Mouse (Mus musculus): ENCODE data around the gene Hint2.

The Hint2 gene

DNA sequence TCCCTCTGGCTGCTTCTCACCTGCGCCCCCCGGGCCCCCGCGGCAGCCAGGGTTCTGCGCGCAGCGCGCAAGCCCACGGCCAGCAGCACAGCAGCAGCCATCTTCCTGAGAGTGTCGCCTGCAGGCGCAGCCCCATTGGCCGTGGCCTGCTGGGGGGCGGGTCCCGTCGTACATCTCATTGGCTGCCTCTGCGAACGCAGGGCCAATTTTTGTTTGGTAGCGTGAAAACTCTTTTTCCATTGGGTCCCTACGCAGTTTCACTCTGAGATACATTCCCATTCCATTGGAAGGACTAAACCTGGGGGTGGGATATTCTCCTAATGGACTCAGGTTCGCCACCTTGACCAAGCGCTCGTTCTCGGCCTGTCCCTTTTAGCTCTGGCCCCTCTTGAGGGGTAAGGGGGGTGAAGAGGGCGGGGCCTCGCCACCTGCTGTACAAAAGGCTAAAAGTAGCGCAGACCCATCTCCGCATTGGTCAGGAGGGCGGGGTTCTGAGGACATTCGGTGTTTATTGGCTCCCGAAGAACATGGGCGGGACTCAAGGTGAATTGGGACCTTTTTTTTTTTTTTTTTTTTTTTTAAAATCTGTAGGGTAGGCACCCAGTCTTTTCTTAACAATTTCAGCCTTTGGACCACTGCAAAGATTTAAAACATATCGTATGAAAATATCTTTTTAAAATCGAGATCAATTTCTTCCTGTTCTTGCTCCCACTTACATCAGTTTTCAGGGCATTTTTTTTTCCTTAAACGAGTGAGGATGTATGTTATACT lies at the start of gene Hint2:
TSS of gene Hint2 (minus strand) at position 128 of the 771 bp plus-strand sequence.
- peak; percentile 75 to 92 for DNase-seq (ENCODE audit: low spot score in 2 of 2)

DNA sequence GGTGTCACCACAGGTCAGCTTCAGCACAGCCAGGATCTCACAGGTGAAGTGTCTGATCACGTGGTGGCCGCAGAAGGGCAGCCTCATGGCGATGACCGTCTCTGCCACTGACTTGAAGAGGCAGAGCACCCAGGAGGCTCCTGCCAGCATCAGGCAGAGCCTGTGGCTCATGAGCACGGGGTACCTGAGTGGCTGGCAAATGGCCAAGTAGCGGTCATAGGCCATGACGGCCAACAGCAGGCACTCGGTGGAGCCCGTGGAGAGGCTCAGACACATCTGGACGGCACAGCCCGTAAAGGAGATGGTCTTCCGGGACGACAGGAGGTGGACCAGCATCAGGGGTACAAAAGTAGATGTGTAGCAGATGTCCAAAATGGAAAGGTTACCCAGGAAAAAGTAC lies 49.7 kb upstream of the Hint2 start:
- DNase-seq (ENCODE audit: low spot score in 2 of 2): no peak

DNA sequence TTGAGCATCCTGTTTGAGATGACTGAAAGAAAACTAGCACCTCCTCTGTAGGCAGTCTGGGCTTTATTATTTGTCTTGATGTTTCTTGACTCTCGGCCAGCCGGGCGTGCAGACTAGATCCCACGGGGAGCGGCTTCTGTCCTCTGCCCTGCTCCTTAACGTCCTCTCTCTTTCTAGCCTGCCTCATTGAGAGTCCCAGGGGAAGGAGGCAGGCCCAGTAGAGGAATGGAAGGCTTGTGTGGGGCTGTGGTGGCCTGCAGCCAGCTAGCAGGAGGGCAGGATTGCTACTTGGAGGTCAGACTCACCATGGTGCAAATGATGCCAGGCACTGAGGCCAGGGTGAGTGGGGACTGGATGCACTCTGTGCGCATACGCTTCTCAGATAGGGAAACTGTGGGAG lies 47.6 kb upstream of the Hint2 start:
- DNase-seq (ENCODE audit: low spot score in 2 of 2): no peak

DNA sequence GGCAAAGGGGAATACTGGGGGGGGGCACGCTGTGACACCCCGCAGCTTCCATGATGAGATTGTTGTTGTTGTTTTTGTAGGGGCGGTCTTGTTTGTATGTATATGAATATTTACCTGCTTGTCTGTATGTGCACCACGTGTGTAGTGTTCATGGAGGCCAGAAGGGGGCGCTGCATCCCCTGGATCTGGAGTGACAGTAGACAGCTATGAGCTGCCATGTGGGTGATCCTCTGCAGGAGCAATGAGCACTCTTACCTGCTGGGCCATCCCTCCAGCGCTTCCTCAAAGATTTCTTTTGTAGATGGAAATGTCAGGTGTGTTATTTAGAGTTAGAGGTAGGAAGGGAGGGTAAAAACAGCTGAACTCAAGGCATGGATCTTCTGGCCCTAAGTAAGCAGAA lies 47.2 kb upstream of the Hint2 start:
- no peak for DNase-seq (ENCODE audit: low spot score in 2 of 2)

DNA sequence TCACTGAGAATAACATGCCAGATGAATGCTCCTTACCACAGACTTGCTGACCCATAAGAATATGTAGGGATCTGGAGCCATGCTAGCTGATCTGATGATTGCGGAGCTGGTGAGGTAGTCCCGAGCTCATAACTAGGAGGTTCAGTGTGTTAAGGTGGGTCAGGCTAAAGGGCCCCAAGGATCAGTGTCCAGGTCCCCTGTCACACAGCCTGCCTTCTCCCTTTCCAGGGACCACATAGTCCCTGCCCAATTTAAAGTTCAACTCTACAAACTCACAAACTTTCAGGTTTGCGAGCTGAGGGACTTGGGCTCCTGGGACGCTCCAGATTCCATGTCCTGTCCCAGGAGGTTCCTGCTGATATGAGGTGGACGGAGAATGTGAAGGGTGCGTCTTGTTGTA lies 44.4 kb upstream of the Hint2 start, which contains the start of gene Olfr70:
TSS of gene Olfr70 (minus strand) at position 101 of the 400 bp plus-strand sequence.
- no peak for DNase-seq (ENCODE audit: low spot score in 2 of 2)

DNA sequence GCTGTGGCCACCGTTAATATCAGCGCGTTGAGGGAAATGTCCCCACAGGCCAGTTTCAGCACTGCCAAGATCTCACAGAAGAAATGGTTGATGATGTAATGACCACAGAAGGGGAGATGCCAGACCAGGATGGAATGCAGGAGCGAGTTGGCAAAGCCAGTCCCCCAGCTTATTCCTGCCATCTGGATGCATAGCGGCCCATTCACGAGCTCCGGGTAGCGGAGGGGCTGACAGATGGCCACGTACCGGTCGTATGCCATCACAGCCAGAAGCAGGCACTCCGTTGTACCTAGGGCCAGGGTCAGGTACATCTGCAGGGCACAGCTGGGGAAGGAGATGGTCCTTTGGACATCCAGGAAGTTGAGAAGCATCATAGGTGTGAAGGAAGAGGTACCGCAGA lies 40.3 kb upstream of the Hint2 start:
- peak in 1 of 2 experiments; percentile 32 for DNase-seq (ENCODE audit: low spot score in 2 of 2)

DNA sequence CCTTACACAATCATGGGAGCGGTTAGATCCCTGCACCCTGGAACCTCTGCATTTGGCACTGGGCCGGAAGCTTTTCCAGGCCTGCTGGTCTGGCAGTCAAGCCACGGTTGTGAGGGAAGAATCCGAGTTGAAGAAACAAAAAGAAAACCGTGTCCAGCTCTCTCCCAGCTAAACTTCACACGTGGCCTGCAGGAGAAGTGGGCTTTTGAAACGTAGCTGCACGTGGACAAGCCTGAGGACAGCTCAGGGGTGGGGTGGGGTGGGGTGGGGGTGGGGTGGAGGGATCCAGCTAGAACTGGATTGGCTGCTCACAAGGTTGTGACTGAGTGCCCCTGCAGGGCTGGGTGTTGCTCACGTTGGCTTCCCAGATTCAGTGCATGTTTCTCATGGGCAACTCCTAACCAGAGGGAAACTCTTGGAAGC lies 39.0 kb upstream of the Hint2 start:
- no peak for DNase-seq (ENCODE audit: low spot score in 2 of 2)

DNA sequence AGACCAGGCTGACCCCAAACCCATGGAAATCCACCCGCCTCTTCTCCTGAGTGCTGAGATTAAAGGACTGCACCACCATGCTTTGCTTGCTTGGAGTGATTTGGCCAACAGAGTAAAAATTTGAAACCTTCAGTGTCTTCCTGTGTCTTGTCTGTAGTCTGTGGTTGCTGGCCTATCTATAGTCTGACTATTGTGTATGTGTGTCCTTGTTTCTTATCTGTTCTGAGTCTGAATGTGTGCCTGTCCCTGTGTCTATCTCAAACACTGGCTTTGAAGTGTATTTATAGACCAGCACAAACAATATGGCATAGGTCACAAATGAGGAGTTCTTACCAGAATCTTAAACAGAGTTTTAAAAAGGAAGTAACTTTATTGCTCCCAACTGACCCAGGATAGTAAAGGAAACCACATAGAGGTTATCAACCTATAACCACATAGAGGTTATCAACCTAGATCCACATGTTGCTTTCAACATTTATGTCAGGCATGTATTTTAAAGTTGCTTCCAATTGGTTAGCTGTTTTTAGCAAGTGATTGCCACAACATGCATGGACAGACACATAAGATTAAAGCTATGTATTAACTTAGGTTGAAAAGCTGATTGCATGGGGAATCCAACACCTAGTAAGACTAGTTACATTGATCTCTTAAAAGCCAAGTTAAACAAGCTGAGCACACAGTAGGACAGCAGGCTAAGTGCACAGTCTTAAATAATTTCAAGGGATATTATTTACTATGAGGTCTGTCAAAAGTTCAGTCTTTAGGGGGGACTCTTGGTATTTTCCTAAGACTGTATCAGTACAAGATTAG lies 38.4 kb upstream of the Hint2 start:
- no peak for DNase-seq (ENCODE audit: low spot score in 2 of 2)

DNA sequence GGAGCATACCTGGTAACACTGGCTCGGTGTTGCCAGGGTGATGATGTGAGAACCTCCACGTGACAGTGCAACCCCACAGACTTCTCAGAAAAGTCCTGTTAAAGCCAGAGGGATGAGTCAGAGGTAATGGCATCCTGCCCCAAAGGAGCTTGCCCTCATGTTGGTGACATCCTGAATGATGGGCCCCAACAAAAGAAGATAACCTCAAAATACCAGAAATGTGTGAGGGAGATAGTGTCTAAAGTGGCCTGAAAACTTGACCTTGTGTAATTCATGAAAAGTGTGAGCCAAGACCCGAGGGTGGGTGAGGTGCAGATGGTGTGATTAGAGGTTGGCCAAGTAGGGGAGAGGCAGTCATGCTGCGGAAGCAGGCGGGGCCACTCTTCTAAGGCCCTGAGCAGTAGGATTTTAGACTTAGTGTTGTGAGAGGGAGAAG lies 37.6 kb upstream of the Hint2 start:
- DNase-seq (ENCODE audit: low spot score in 2 of 2): no peak

DNA sequence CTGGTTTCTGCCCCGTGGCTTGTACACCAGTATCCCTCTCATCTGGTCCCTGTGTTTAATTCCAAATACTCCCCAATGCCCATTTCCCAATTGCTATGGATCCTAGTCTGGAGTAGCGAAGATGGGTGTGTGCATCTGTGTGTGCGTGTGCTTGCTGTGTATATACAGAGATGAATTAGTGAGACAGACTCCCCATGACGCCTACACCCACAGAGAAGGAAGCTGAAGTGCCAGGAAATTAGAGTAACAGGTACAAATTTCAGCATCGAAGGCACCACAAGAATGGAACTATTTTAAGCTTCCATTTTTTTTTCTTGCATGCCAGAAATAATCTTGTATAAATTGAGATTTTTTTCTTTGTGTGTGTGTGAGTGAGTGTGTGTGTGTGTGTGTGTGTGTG lies 34.8 kb upstream of the Hint2 start:
- DNase-seq (ENCODE audit: low spot score in 2 of 2): no peak

DNA sequence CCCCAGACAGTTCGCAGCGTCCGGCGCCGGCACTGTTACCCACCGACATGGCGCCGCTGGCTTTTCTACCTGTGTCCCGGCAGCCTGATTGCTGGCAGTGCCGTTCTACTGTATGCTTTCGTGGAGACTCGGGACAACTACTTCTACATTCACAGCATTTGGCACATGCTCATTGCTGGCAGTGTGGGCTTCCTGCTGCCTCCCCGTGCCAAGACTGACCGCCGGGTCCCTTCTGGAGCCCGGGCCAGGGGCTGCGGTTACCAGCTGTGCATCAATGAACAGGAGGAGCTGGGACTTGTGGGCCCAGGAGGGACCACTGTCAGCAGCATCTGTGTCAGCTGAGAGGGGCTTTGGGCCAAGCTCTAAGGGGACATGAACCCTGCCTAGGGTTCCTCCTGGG lies 33.8 kb upstream of the Hint2 start:
- no peak for DNase-seq (ENCODE audit: low spot score in 2 of 2)

DNA sequence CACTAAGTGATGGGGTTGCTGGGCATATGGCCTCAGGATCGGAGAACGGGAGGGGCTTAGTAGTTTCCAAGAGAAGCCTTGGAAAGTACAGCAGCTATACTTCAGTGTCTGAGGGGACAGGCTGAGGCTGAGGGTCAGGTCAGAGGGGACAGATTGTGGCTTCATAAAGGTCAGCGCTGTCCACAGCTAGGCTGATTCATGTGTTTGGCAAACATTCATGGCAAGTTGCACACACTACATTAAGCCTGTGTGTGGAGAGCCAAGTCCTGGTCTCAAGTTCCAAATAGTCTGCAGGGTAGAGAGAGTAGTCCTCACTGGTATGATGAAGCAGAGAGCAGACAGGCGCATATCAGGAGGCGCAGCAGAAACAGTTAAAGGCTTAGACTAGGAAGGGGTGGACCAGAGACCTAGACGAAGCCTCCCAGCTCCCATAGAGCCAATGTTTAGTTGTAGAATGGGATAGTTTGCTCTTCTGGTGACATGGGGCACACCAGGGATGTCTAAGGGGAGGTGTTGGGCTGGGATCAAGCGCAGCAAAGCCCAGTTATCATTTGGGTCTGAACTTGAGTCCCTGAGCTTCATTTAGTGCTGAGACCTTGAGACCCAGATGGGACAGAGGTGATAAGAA lies 23.3 kb upstream of the Hint2 start:
- no peak for DNase-seq (ENCODE audit: low spot score in 2 of 2)

DNA sequence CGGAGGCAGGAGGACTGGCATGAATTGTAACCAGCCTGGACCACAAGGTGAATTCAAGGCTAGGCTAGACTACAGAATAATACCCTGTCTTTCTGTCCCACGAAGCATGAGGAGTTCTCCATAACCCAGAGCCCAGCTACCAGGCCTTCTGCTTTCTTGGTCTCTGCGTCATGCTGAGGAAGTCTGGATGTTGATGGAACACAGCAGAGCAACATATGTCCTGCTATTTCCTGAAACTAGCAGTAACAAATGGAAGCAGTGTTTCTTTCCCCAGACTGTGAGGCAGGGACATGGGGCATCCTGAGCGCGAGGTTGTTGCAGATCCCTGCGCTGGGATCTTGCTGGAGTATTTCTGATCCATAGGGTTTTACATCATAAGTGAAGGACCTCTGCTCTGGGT lies 22.3 kb upstream of the Hint2 start:
- no peak for DNase-seq (ENCODE audit: low spot score in 2 of 2)

DNA sequence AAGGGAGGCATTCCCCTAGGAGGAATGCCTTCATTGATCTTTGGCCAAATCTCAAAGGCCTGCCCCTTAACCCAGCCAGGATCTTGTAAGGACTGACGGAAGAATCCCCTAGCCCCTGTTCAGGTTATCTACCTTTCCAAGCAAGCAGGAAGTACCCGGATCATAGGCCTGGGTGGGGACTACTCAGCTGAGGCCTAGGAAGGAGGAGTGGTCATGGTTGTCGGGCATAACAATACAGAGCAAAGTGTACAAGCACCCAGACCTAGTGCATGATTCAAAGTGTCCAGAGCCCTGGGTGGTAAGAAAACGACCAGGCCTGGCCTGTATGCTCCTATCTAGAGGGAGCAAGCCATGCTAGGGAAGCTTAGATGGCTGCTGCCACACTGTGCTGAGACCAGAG lies 19.3 kb upstream of the Hint2 start:
- no peak for DNase-seq (ENCODE audit: low spot score in 2 of 2)

DNA sequence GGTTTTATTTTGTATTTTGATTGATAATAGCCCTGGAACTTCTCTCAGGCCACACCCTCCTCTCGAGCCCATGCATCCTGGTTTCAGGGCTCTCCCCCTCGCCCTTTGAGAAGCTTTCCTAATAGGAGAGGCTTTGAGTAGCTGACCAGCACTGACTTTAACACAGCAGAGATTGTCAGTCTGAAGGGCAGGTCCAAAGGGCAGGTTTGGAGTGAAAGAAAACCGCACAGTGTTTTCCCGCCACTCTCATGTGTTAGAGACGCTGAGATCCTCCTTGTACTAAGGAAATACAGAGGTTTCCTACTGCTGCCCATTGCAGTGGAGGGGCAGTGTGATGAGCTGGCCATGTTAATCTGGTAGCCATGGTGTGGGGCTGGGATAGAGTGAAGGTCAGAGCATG lies 18.7 kb upstream of the Hint2 start:
- no peak for DNase-seq (ENCODE audit: low spot score in 2 of 2)

DNA sequence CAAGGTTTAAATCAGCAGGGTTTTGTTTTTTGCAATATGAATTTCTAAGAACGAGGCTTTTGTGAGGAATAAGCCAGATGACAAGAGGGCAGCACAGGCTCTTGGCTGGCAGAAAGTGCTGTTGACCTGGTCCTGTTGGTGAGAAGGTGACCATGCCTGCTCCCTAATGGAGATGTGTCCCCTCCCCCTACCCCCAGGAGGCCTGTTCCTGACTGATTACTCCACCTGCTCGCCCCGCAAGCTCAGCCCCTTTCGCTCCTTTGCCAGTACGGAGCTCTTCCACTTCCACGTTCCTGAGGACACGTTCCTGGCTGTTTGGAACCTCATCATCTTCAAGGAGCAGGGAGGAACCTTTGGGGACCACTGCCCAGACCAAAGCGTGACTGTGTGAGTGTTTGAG lies 17.4 kb upstream of the Hint2 start:
- no peak for DNase-seq (ENCODE audit: low spot score in 2 of 2)

DNA sequence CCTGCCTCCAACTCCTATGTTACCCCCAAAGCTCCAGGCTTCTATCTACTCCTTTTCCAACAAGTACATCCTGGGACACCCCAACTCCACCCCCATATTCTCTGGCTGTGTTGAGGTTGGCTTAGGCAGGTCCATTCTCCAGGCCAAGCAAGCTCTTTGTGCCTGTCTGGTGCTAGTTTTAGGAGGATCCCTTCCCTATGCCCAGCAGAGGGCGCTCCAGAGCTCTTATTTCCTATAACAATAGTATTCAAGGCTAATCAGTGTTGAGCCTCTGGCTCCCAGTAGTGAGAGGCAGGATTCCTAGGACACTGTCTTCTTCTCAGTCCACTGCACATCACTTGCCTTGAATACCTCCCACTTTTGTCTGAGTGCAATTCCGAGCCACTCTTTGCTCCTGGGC lies 15.8 kb upstream of the Hint2 start:
- DNase-seq (ENCODE audit: low spot score in 2 of 2): peak; percentile 76 to 87

DNA sequence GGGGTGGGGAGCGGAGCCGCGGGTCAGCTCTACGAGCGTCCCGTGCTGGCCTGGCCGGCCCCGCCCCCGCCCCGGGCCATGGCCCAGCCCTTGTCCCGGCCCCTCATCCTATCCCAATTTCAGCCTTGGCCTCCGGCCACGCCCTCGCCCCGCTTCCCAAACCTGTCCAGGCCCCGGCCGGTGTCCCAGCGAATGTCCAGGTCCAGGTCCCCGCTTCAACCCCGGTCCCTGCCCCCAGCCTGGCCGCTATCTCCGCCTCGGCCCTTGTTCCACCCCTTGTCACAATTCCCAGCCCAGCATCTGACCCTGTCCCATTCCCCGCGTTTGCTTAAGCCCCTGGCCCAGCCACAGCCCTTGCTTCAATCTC lies 13.1 kb upstream of the Hint2 start:
- DNase-seq (ENCODE audit: low spot score in 2 of 2): peak in 1 of 2 experiments; percentile 29

DNA sequence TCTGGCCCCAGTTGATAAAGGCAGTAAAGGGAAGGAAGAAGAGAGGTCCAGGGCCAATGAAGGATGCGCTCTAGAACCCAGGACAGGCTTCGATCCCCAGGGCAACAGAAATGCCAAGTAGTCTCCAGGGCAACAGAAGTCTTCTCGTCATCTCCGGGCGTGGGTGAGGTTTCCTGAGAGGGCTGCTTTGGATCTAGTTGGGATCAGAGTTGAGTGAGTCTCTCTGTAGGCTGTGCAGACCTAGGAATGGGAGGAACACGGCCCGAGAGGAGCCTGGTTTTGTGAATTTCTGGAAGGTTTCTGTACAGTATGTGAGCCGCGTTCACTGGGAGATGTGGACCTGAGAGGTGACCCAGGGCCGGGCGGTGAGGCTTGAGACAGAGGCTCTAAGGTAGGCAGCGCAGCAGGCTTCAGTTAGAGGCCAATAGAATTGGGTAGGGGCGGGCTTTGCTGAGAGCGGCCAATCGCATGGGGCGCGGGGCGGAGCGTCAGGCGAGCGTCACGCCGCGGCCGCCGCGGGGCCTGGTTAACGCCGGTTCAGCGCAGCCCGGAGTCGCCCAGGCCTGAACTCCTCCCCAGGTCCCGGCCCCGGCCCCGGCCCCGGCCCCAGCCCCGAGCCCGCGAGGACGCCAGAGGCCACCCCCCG lies 12.6 kb upstream of the Hint2 start, which contains the start of the genes Tmem8b and Fam221b:
TSS of gene Tmem8b (plus strand) at position 190 of the 646 bp plus-strand sequence.
TSS of gene Fam221b (minus strand) at position 364 of the 646 bp plus-strand sequence.
- DNase-seq (ENCODE audit: low spot score in 2 of 2): peak; percentile 79 to 89

DNA sequence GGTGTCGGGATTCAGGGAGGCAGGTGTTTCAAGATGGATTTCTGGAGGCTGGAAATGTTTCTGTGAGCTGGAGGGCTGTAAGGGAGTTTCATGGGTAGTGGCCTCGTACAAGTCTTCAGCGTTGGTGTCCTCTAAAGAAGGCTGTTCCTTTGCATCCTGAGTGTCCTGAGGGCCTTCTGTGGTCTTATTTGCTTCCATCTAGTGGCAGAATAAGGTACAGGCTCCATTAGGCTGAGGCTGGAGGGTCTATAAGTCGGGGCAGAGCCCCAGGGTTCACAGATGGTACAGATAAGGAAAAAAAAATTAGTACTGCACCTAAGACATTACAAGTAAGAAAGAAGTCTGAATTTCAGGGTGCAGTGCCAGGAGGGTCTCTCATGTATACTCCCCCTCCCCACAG lies 10.1 kb upstream of the Hint2 start:
- no peak for DNase-seq (ENCODE audit: low spot score in 2 of 2)

DNA sequence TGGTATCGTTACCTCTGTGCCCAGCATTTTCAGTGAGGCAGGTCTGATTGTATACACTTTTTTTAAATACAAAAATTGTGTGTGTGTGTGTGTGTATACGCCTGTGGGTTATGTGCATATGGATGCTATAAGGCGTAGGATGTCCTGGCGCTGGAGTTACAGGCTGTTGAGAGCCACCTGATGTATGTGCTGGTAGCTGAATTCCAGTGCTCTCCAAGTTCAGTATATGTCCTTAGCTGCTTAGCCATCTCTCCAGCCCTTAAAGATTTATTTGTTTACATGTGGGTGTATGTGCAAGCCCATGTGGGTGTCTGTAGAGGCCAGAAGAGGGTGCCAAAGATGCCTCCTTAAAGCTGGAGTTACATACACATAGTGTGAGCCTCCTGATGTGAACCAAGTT lies 880 bp upstream of the Hint2 start:
- no peak for DNase-seq (ENCODE audit: low spot score in 2 of 2)

Measured in cerebellum, postnatal 4 days (tissue).